ENCODE assay signal across 19 mouse cellular contexts in genomic region chr8:98403645-98404032, GRCm38 (mm10).
"Had no signal": no experiment of that assay in that cellular context is flagged by ENCODE, and none has a peak within 500 bp of the region (broad histone marks: within the 10 kb centered on the region; RNA-seq: fewer than 3 reads in every experiment).

No protein-coding gene starts in this region.

- H3K4me1 ChIP-seq: embryonic facial prominence, embryonic 10.5 days; embryonic facial prominence, embryonic 12.5 days; embryonic facial prominence, embryonic 13.5 days; embryonic facial prominence, embryonic 15.5 days; forebrain, embryonic 10.5 days; forebrain, embryonic 12.5 days; forebrain, embryonic 13.5 days; forebrain, embryonic 15.5 days had no signal

- H3K27ac ChIP-seq: embryonic facial prominence, embryonic 10.5 days; embryonic facial prominence, embryonic 12.5 days; embryonic facial prominence, embryonic 13.5 days; embryonic facial prominence, embryonic 15.5 days; forebrain, embryonic 10.5 days; forebrain, embryonic 12.5 days; forebrain, embryonic 13.5 days; forebrain, embryonic 15.5 days; gastrocnemius, adult 2 months had no signal

- H3K36me3 ChIP-seq: embryonic facial prominence, embryonic 10.5 days; embryonic facial prominence, embryonic 12.5 days; embryonic facial prominence, embryonic 13.5 days; embryonic facial prominence, embryonic 15.5 days; forebrain, embryonic 10.5 days; forebrain, embryonic 12.5 days; forebrain, embryonic 15.5 days had no signal

- H3K4me3 ChIP-seq: embryonic facial prominence, embryonic 10.5 days; embryonic facial prominence, embryonic 12.5 days; embryonic facial prominence, embryonic 13.5 days; embryonic facial prominence, embryonic 15.5 days; erythroblast, embryonic 14.5 days; forebrain, embryonic 10.5 days; forebrain, embryonic 12.5 days; forebrain, embryonic 13.5 days; forebrain, embryonic 15.5 days; gastrocnemius, adult 2 months had no signal

- ATAC-seq: forebrain, embryonic 13.5 days; forebrain, embryonic 14.5 days; forebrain, postnatal 0 days had no signal

- DNase-seq: embryo, embryonic 11 days; gastrocnemius, adult 2 months; gastrocnemius, postnatal 10 days; gastrocnemius, postnatal 14 days; gastrocnemius, postnatal 25 days; gastrocnemius, postnatal 36 days; heart, adult 11 months; heart, adult 18-20 months had no signal

- H3K4me2 ChIP-seq: embryonic facial prominence, embryonic 12.5 days; embryonic facial prominence, embryonic 13.5 days; embryonic facial prominence, embryonic 15.5 days; forebrain, embryonic 12.5 days; forebrain, embryonic 13.5 days; forebrain, embryonic 15.5 days had no signal

- H3K9ac ChIP-seq: embryonic facial prominence, embryonic 12.5 days; embryonic facial prominence, embryonic 13.5 days; embryonic facial prominence, embryonic 15.5 days; forebrain, embryonic 12.5 days; forebrain, embryonic 13.5 days; forebrain, embryonic 15.5 days; forebrain, postnatal 0 days had no signal

- H3K27me3 ChIP-seq: embryonic facial prominence, embryonic 12.5 days; embryonic facial prominence, embryonic 13.5 days; embryonic facial prominence, embryonic 15.5 days; forebrain, embryonic 12.5 days; forebrain, embryonic 13.5 days; forebrain, embryonic 15.5 days had no signal

- H3K9me3 ChIP-seq: embryonic facial prominence, embryonic 10.5 days; embryonic facial prominence, embryonic 12.5 days; embryonic facial prominence, embryonic 13.5 days; embryonic facial prominence, embryonic 15.5 days; forebrain, embryonic 10.5 days; forebrain, embryonic 12.5 days; forebrain, embryonic 13.5 days; forebrain, embryonic 15.5 days had no signal
